Mouse (Mus musculus) embryonic facial prominence, embryonic 15.5 days (tissue): ENCODE measurements around the gene Fsip1. TPM values are rescaled to one million over a fixed set of nuclear protein-coding genes. Genes with fewer than 3 reads are reported as not detected.

ENCODE experiments used
- ATAC-seq: fragments of 200-750 bp; cut with Nextera tagmentation; 2 replicates; pipeline ENCODE4 v1.8.0; 2017; ENCODE audit warnings: low read depth, moderate TSS enrichment; ENCODE audit not compliant: insufficient number of reproducible peaks, low FRiP score, low TSS enrichment
- H3K27ac ChIP-seq: fragments of 300-500 bp; sonication (generic); replicated peaks from 2 replicates; pipeline ENCODE4 v1.5.1; 2015; ENCODE audit warnings: mild to moderate bottlenecking, inconsistent platforms
- H3K27me3 ChIP-seq: fragments of 300-500 bp; sonication (generic); 2 replicates; pipeline ENCODE4 v1.6.1; 2015; ENCODE audit warnings: inconsistent platforms
- H3K36me3 ChIP-seq: fragments of 300-500 bp; sonication (generic); 2 replicates; pipeline ENCODE4 v1.6.1; 2015; ENCODE audit warnings: mild to moderate bottlenecking, inconsistent platforms
- H3K4me1 ChIP-seq: fragments of 300-500 bp; sonication (generic); 2 replicates; pipeline ENCODE4 v1.6.1; 2015; ENCODE audit warnings: inconsistent platforms
- H3K4me2 ChIP-seq: fragments of 300-500 bp; sonication (generic); replicated peaks from 2 replicates; pipeline ENCODE4 v1.6.1; 2015; ENCODE audit warnings: mild to moderate bottlenecking, inconsistent platforms
- H3K4me3 ChIP-seq: fragments of 300-500 bp; sonication (generic); replicated peaks from 2 replicates; pipeline ENCODE4 v1.5.1; 2015; ENCODE audit warnings: mild to moderate bottlenecking, inconsistent platforms
- H3K9ac ChIP-seq: fragments of 300-500 bp; sonication (generic); 2 replicates; pipeline ENCODE4 v1.6.1; 2015; ENCODE audit warnings: inconsistent platforms
- H3K9me3 ChIP-seq: fragments of 300-500 bp; sonication (generic); replicated peaks from 2 replicates; pipeline ENCODE4 v1.6.1; 2016; ENCODE audit warnings: inconsistent platforms
- WGBS: fragments of 180-500 bp; shearing (Covaris S2); methylation state at CpG from one replicate; pipeline ENCODE4 v1.1.7; 2015; 5-methylcytosine and 5-hydroxymethylcytosine counted together
- polyA plus RNA-seq: library from polyadenylated mRNA; unstranded; fragments of >200 nt; fragmentation: Nextera tagmentation; extraction: Ambion mirVana; gene quantifications from 2 replicates; pipeline ENCODE4 v1.2.1, GENCODE M21; 2015

Gene Fsip1
- 1.2 and 2.6 TPM in 2 replicates for polyA plus RNA-seq

- Histone ChIP-seq H3K4me2 (peak within 1 kb of the TSS; percentile 72), H3K9ac (peak within 1 kb of the TSS; percentile 19; the same call in 1 of the 2 replicates), H3K27ac (no peak within 1 kb of the TSS), H3K36me3 (no peaks in the 10 kb centered on the region), H3K4me1 (peaks cover 5% of the 10 kb centered on the region; the same call in 1 of the 2 replicates), H3K4me3 (peak within 1 kb of the TSS; percentile 46), H3K9me3 (no peaks in the 10 kb centered on the region), H3K27me3 (no peaks in the 10 kb centered on the region)
- peak; percentile 89 for ATAC-seq
- 2% methylated on average over 25 of the region's 25 CpGs for WGBS
Measured at GRCm38 (mm10) chr2:118256621-118257053, at the start of gene Fsip1. Gene Fsip1 (minus strand): TSS chr2:118256966.

GRCm38 (mm10) chr2:118306522-118306895, 49.7 kb upstream of the Fsip1 start:
- ATAC-seq: no peak
- no peaks in the 10 kb centered on the region for H3K4me1 ChIP-seq
- no peaks in the 10 kb centered on the region for H3K9me3 ChIP-seq
- H3K36me3 ChIP-seq: no peaks in the 10 kb centered on the region
- H3K27ac ChIP-seq: no peak overlapping the region
- H3K27me3 ChIP-seq: no peaks in the 10 kb centered on the region
- H3K4me3 ChIP-seq: no peak overlapping the region
- 51% methylated on average over 3 of the region's 3 CpGs for WGBS
- no peak overlapping the region for H3K9ac ChIP-seq
- H3K4me2 ChIP-seq: no peak overlapping the region

GRCm38 (mm10) chr2:118305827-118306521, 49.2 kb upstream of the Fsip1 start:
- Histone ChIP-seq H3K9me3 (no peaks in the 10 kb centered on the region), H3K4me1 (no peaks in the 10 kb centered on the region), H3K4me2 (no peak overlapping the region), H3K27ac (no peak overlapping the region), H3K4me3 (no peak overlapping the region), H3K27me3 (no peaks in the 10 kb centered on the region), H3K36me3 (no peaks in the 10 kb centered on the region), H3K9ac (no peak overlapping the region)
- WGBS: 71% methylated on average over 7 of the region's 7 CpGs
- ATAC-seq: no peak

- no peak overlapping the region for H3K4me3 ChIP-seq
- H3K9ac ChIP-seq: no peak overlapping the region
- no peaks in the 10 kb centered on the region for H3K36me3 ChIP-seq
- no peaks in the 10 kb centered on the region for H3K9me3 ChIP-seq
- no peak overlapping the region for H3K27ac ChIP-seq
- ATAC-seq: no peak
- H3K4me1 ChIP-seq: no peaks in the 10 kb centered on the region
- H3K4me2 ChIP-seq: no peak overlapping the region
- WGBS: 74% methylated on average over 4 of the region's 4 CpGs
- H3K27me3 ChIP-seq: no peaks in the 10 kb centered on the region
Measured at GRCm38 (mm10) chr2:118303456-118303855, 46.7 kb upstream of the Fsip1 start.

- no peaks in the 10 kb centered on the region for H3K36me3 ChIP-seq
- H3K4me2 ChIP-seq: no peak overlapping the region
- no peak overlapping the region for H3K27ac ChIP-seq
- no peak overlapping the region for H3K9ac ChIP-seq
- no peak overlapping the region for H3K4me3 ChIP-seq
- WGBS: 75% methylated on average over 2 of the region's 2 CpGs
- no peaks in the 10 kb centered on the region for H3K9me3 ChIP-seq
- H3K4me1 ChIP-seq: no peaks in the 10 kb centered on the region
- ATAC-seq: no peak
- no peaks in the 10 kb centered on the region for H3K27me3 ChIP-seq
Measured at GRCm38 (mm10) chr2:118301656-118302055, 44.9 kb upstream of the Fsip1 start.

GRCm38 (mm10) chr2:118301041-118301545, 44.3 kb upstream of the Fsip1 start:
- H3K9me3 ChIP-seq: no peaks in the 10 kb centered on the region
- 86% methylated on average over 8 of the region's 8 CpGs for WGBS
- H3K4me1 ChIP-seq: no peaks in the 10 kb centered on the region
- H3K36me3 ChIP-seq: no peaks in the 10 kb centered on the region
- H3K27me3 ChIP-seq: no peaks in the 10 kb centered on the region
- ATAC-seq: no peak
- H3K4me2 ChIP-seq: no peak overlapping the region
- H3K27ac ChIP-seq: no peak overlapping the region
- no peak overlapping the region for H3K4me3 ChIP-seq
- H3K9ac ChIP-seq: no peak overlapping the region

GRCm38 (mm10) chr2:118299981-118300380, 43.2 kb upstream of the Fsip1 start:
- no peaks in the 10 kb centered on the region for H3K9me3 ChIP-seq
- ATAC-seq: no peak
- 64% methylated on average over 2 of the region's 2 CpGs for WGBS
- no peak overlapping the region for H3K4me3 ChIP-seq
- H3K27ac ChIP-seq: no peak overlapping the region
- H3K4me1 ChIP-seq: peaks cover 6% of the 10 kb centered on the region; the same call in 1 of the 2 replicates
- H3K9ac ChIP-seq: no peak overlapping the region
- H3K36me3 ChIP-seq: no peaks in the 10 kb centered on the region
- H3K4me2 ChIP-seq: no peak overlapping the region
- H3K27me3 ChIP-seq: no peaks in the 10 kb centered on the region

- Histone ChIP-seq H3K36me3 (no peaks in the 10 kb centered on the region), H3K9me3 (no peaks in the 10 kb centered on the region), H3K27me3 (no peaks in the 10 kb centered on the region), H3K4me1 (peaks cover 6% of the 10 kb centered on the region; the same call in 1 of the 2 replicates), H3K4me2 (no peak overlapping the region), H3K4me3 (no peak overlapping the region), H3K27ac (no peak overlapping the region), H3K9ac (no peak overlapping the region)
- no peak for ATAC-seq
- 80% methylated on average over 4 of the region's 4 CpGs for WGBS
Measured at GRCm38 (mm10) chr2:118298601-118299000, 41.8 kb upstream of the Fsip1 start.

GRCm38 (mm10) chr2:118297966-118298365, 41.2 kb upstream of the Fsip1 start:
- H3K9ac ChIP-seq: no peak overlapping the region
- H3K4me3 ChIP-seq: no peak overlapping the region
- H3K27ac ChIP-seq: no peak overlapping the region
- peaks cover 6% of the 10 kb centered on the region; the same call in 1 of the 2 replicates for H3K4me1 ChIP-seq
- ATAC-seq: no peak
- no peak overlapping the region for H3K4me2 ChIP-seq
- H3K27me3 ChIP-seq: no peaks in the 10 kb centered on the region
- H3K36me3 ChIP-seq: no peaks in the 10 kb centered on the region
- no peaks in the 10 kb centered on the region for H3K9me3 ChIP-seq
- 64% methylated on average over 2 of the region's 2 CpGs for WGBS

- ATAC-seq: 0 out of 2 replicates have a peak, but pooled peaks have one; percentile 51
- 25% methylated on average over 7 of the region's 7 CpGs for WGBS
Measured at GRCm38 (mm10) chr2:118295505-118295904, 38.7 kb upstream of the Fsip1 start.

GRCm38 (mm10) chr2:118293583-118293982, 36.8 kb upstream of the Fsip1 start:
- Histone ChIP-seq H3K4me2 (no peak overlapping the region), H3K9ac (no peak overlapping the region), H3K4me1 (peaks cover 6% of the 10 kb centered on the region; the same call in 1 of the 2 replicates), H3K27me3 (no peaks in the 10 kb centered on the region), H3K27ac (no peak overlapping the region), H3K36me3 (no peaks in the 10 kb centered on the region), H3K4me3 (no peak overlapping the region), H3K9me3 (no peaks in the 10 kb centered on the region)
- WGBS: 90% methylated on average over 5 of the region's 5 CpGs
- no peak for ATAC-seq

More at GRCm38 (mm10) chr2:118295505-118295904, 38.7 kb upstream of the Fsip1 start:
- peaks cover 6% of the 10 kb centered on the region; the same call in 1 of the 2 replicates for H3K4me1 ChIP-seq
- no peaks in the 10 kb centered on the region for H3K27me3 ChIP-seq
- H3K9ac ChIP-seq: no peak overlapping the region
- 0 out of 2 replicates have a peak overlapping the region, but pooled peaks have one; percentile 7 for H3K27ac ChIP-seq
- no peaks in the 10 kb centered on the region for H3K36me3 ChIP-seq
- H3K4me3 ChIP-seq: no peak overlapping the region
- H3K9me3 ChIP-seq: no peaks in the 10 kb centered on the region
- H3K4me2 ChIP-seq: no peak overlapping the region
